Mouse (Mus musculus): ENCODE data around the gene Slc6a14. TPM values are rescaled to one million over a fixed set of nuclear protein-coding genes. Genes with fewer than 3 reads are reported as not detected.

Slc6a14 gene
- polyA plus RNA-seq (2012; rRNA removed) = not detected in 2 replicates

GRCm38 (mm10) chrX:21714829-21715228, at the start of gene Slc6a14:
TSS of gene Slc6a14 (plus strand) at chrX:21714896.
- no peak for DNase-seq (ENCODE audit: low read depth)

- no peak for DNase-seq (ENCODE audit: low read depth)
Observed at GRCm38 (mm10) chrX:21670896-21671295, 43.8 kb upstream of the Slc6a14 start.

GRCm38 (mm10) chrX:21695220-21695619, 19.5 kb upstream of the Slc6a14 start:
- no peak for DNase-seq (ENCODE audit: low read depth)

GRCm38 (mm10) chrX:21695687-21696086, 19.0 kb upstream of the Slc6a14 start:
- peak; percentile 27 for DNase-seq (ENCODE audit: low read depth)

GRCm38 (mm10) chrX:21701646-21702045, 13.1 kb upstream of the Slc6a14 start:
- no peak for DNase-seq (ENCODE audit: low read depth)

GRCm38 (mm10) chrX:21704470-21704869, 10.2 kb upstream of the Slc6a14 start:
- DNase-seq (ENCODE audit: low read depth) = no peak

- DNase-seq (ENCODE audit: low read depth) = no peak
Observed at GRCm38 (mm10) chrX:21715293-21715692, 597 bp downstream of the Slc6a14 start.

GRCm38 (mm10) chrX:21716885-21717284, 2.2 kb downstream of the Slc6a14 start:
- peak; percentile 30 for DNase-seq (ENCODE audit: low read depth)

GRCm38 (mm10) chrX:21744997-21745396, 30.3 kb downstream of the Slc6a14 start, which contains the start of gene Gm28269:
TSS of gene Gm28269 (minus strand) at chrX:21745097.
- DNase-seq (ENCODE audit: low read depth) = no peak

Other genes starting within 250 kb of the Slc6a14 start
- 1.3 and 1.6 TPM in 2 replicates for gene Agtr2, start 230.4 kb upstream of the Slc6a14 start, polyA plus RNA-seq (2012; rRNA removed)
- not detected in 2 replicates for gene Gm28269, start 30.2 kb downstream of the Slc6a14 start, polyA plus RNA-seq (2012; rRNA removed)

All from gonadal fat pad, adult 2 months (tissue).